Mouse (Mus musculus): ENCODE data around the gene Kcnj15.

DNA sequence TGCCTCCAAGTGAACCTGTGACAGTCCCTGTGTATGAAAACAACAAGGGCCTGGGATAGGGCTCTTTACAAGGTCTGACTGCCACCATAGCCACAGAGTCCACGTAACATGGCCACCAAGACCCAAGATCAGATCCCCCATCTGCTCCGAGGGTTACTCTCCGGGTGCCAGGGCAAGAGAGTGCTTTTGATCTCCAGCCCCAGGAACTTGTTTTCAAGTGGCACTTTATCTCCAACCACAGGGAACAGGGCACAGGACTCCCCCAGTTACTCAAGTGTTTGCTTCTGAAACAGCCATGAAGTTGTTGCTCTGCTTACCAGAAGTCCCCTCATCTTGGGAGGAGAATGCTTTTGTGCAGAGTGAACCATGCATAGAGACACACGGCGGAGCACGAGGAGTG, 92.0 kb downstream of the Kcnj15 start:
- TF ChIP-seq POLR2A (IDR thresholded peaks at IDR 0.05; ENCODE audit: insufficient read length, low read depth), result no peak
- no peak for TF ChIP-seq E2F4 (IDR thresholded peaks at IDR 0.05; ENCODE audit: insufficient read depth)
- no peak for TF ChIP-seq MYOD1 (IDR thresholded peaks at IDR 0.05; ENCODE audit: control insufficient read depth in 1 of 3, insufficient read length in 2 of 3, low read depth in 2 of 3)
- no peak for TF ChIP-seq POLR2AphosphoS2 (IDR thresholded peaks at IDR 0.05; ENCODE audit: insufficient read length, low read depth)
- TF ChIP-seq MAX (IDR thresholded peaks at IDR 0.05; ENCODE audit: low read depth), result no peak
- TF ChIP-seq SRF (IDR thresholded peaks at IDR 0.05; ENCODE audit: control insufficient read depth, insufficient read length, low read depth), result no peak
- TF ChIP-seq USF1 (IDR thresholded peaks at IDR 0.05; ENCODE audit: low read depth), result no peak

Measured in myocyte (in vitro differentiated cells).